Mouse (Mus musculus) hematopoietic stem cell, adult 5-6 weeks (primary cell): ENCODE results near the gene Scaf11. TPM values are rescaled to one million over a fixed set of nuclear protein-coding genes. Genes with fewer than 3 reads are reported as not detected.
"Not testable (repeated sequence)": the region's sequence is repeated elsewhere in the genome, so short reads cannot be mapped to it uniquely, and the experiment has no call there.

Experiments used
- ATAC-seq, 2 experiments: fragments of 125-278 bp in 1 of 2; replicated peaks in 1 of 2; 2 replicates each; pipeline ENCODE4 v1.8.0; 2016 to 2017; ENCODE audit warnings: inconsistent platforms in 2 of 2, mild to moderate bottlenecking in 2 of 2, moderate number of reproducible peaks in 2 of 2, low read depth in 1 of 2, moderate TSS enrichment in 1 of 2; ENCODE audit not compliant: low FRiP score in 2 of 2, poor library complexity in 2 of 2, severe bottlenecking in 2 of 2, insufficient read depth in 1 of 2, low TSS enrichment in 1 of 2
- total RNA-seq: library from RNA; stranded (forward); fragments of 172-1452, 232-1000 nt; gene quantifications from 2 replicates; pipeline ENCODE4 v1.2.3, GENCODE M21; 2017

The Scaf11 gene
- total RNA-seq = 139 and 141 TPM in 2 replicates

DNA sequence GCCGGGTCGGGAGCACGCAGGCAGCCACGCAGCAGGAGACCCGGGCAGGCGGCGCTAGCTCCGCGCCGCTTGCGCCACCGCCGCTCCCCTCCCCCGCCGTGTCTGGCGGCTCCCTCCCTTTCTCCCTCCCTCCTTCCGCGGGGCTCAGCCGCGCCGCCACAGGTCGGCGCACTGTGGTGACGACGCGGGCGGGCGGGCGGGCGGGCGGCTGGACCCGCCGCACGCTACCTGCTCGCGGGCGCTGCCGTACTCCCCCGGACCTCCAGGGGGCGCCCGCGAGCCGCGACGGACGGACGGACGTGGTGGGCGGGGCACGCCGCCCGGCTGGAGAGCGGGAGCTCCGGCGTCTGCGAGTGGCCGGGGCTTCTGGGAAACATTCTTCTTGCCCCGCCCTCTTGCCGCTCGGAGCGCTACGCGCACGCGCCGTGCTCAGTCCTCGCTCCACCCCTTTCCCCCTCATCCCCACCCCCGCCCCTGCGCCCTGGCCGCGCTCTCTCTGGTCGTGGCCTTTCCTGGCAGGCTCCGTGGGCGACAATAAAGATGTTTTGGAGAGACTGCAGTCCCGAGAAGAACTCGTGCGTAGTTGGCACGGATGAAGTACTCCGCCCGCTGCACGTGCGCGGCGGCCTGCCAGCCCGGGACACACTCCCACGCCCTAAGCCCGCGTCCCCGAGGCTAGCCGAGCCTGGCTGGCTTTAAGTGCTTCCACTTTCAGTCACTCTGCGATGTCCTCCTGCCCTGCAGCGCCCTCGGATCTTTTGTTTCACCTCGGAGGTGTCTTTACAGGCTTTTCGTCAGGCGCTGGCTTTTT lies at the start of gene Scaf11:
TSS of gene Scaf11 (minus strand) at position 114 of the 811 bp plus-strand sequence.
- ATAC-seq = peak; percentile 82

DNA sequence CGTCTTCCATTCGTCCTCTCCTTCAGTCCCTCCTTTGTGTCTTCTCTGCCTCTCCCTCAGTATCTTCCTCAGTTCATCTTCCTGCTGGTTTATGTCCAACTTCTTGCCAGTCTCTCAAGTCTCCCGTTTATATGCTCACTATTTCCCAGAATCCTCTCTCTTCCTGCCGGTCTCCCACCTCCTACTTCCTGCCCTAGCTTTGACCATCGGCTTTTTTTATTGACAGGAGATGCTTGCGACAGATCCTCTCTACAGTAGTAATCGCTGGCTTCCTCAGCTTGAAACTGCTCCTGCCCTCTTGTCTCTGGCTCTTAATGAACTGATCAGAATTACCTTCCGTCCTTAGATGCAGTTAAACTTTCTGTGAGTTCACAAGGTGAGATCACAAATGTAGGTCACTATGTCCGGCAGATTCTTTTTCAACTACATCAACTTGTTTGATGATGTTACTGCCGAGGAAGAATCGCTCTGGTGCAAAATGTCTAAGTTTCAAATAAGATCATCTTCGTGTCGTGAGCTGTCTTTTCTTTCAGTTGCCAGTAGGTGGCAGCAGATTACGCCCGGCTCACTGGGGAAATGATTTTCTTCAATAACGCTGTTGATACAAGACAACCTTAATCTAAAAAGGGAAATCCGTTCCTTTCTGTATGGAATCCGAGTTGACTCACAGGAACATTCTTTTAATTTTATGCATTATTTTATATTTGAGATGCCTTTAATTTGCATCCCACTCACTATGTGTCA lies 46.6 kb upstream of the Scaf11 start:
- ATAC-seq = 0 out of 4 replicates have a peak, but pooled peaks of 1 of the 2 experiments have one; percentile 32

DNA sequence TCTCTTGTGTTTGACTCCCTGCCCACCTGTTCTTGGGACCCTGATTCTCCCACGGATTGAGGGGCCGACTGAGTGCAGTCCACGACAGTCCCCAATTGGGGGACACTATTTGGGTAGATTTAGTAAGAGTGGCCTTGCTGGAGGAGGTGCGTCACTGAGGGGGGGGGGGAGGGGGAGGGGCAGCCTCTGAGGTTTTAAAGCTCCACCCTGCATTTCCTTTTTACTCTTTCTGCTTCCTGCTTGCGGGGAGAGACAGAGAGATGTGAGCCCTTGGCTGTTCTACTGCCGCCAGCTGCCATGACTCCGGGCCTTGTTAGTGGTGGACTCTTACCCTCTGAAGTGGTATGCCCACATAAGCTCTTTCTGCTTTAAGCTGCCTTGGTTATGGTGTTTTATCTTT lies 37.0 kb upstream of the Scaf11 start:
- ATAC-seq = no peak

DNA sequence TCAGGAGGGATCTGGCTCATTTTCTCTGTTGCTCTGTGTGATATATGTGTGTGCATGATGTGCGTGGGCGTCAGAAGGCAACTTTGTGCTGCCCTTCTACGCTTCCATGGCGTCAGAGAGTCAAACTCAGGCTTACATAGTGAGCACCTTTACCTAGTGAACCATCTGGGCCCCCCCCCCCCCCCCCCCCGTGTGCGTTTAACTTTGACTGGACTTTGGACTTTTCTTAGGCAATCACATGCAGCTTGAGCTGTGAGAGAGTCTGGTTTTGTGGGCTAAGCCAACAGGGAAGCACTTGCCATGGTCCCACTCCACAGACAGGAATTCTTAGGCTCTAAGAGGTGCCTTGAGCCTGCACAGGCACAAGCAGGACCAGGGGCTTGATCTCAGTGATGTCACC lies 33.6 kb upstream of the Scaf11 start:
- no peak for ATAC-seq

DNA sequence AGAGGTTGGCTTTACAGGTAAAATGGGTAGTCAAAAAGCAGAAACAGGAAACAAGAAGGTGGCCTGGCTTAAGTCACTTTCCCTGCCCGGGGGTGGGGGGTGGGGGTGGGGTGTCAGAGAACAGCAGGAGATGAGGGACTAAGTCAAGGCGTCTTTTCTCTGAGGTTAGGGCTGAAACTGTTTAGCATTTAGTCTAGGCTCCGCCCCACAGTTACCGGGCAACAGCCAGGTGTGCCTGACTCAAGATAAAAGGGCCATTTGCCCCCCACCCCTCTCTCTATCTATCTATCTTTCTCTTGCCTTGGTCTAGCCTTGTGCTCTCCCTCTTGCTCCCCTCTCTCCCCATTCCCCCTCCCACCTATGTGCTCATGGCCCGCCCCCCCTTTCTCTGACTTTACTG lies 32.9 kb upstream of the Scaf11 start:
- ATAC-seq = no peak

DNA sequence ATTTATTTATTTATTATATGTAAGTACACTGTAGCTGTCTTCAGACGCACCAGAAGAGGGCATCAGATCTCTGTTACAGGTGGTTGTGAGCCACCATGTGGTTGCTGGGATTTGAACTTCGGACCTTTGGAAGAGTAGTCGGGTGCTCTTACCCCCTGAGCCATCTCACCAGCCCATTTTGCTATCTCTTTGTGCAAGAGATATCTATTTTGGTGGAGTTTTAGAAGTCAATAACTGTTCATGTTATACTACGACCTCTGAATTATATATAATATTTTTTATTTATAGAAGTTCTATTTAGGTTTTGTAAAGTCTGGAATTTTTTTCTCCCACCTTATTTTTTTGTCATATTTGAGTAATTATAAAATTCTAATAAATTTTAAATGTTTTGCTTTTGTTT lies 32.3 kb upstream of the Scaf11 start:
- not testable (repeated sequence) for ATAC-seq

DNA sequence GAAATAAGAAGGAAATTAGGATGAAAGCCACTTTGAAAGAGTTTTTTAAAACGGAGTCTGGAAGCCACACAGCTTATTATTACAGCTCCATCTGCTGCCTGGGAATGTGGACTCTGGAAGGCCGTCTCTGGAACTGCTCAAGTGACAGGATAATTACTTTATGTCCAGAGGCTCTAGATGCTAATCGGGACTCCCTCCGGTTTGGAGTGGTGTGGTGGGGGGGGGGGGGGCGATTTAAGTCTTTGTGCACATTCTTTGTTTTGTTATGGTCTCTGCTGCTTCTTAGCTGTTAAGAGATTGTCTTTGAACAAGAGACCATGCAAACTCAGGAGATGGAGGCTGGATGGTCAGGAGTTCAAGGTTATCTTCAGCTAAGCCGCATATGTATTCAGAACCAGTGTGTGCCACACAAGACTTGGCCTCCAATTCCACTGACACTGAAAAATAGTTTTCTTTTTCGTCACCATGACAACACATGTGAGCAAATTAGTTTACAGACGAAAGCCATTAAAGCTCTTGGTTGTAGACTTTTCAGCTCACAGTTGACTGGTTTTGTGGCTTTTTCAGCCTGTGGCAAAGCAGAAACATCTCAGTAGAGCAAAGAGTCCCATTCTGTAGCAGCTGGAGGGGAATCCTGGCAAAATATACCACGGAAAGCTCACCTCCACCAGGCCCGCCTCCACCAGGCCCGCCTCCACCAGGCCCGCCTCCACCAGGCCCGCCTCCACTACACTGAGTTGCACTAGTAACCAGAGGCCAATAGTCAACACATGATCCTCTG lies 31.4 kb upstream of the Scaf11 start:
- no peak for ATAC-seq

DNA sequence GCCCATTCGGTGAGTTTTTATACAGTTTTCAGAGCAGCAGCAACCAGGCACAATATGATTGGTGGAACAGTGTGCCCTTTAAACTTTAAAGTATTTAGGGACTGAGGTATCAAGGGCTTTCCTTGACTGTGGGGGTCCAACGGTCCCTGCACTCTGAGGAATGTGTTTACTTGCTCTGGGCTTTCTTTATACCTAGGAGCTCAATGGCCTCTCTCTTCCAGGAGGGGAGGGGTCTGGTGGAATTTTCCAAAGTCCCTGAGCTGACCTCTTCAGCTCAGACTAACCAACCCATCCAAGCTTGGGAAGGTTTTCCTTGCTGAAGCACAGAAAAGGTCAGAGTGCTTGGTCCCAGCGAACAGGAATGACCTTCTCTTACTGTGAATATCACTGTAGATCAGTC lies 30.8 kb upstream of the Scaf11 start:
- no peak for ATAC-seq

DNA sequence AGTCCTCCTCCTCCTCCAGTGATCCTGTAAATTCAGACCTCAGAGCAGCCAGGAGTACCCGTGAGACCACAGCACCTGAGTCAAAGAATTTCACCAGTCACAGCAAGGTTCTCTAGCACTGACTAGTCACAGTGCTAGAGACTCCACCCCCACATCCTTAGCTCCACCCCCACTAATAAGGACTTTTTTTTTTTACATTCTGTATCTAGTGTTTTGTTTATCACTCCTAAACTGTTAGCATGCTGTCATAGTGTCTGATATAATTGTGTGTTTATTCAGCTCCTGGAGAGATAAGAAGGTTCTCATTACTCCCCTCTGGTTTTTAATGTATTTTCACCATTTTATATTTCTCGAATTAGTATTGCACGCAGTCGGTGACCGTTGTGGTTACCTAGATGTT lies 29.5 kb upstream of the Scaf11 start:
- ATAC-seq = no peak

DNA sequence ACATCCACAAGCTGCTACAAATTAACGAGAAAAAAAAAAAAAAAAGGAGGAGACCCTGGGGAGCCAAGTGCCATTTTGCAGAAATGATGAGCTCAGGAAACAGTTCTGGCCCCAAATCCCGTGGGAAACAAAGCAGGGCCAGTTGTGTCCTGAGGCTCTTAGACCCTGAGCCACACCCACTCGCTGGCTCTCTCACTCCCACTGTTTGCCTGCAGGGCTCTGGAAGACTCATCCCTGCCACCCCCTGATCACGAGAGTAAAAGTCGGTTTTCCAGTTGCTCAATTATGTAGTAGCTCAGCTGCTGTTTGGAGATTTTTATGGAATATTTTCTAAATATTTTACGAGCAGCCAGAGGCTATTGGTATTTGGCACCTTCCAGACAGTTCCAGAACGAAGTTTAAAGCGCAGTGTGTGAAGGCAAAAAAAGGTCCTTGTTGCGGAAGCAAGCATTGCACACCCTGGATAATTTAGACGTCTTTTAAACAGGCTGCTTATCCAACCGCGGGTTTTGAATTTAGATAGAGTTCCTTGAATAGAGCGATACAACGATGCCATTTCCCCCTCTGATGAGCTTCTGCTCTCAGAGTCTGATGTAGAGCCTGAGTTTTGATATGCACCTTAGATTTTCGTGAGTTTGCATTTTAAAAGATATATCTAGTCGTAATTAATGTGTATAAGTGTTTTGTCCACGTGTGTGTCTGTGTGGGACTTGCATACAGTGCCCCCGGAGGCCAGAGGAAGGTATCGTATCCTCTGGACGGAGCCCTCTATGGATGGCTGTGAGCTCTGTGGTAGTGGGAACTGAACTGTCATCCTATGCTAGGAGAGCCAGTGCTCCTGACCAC lies 28.5 kb upstream of the Scaf11 start:
- ATAC-seq = peak; percentile 66 to 75; a peak in 3 of 4 replicates

DNA sequence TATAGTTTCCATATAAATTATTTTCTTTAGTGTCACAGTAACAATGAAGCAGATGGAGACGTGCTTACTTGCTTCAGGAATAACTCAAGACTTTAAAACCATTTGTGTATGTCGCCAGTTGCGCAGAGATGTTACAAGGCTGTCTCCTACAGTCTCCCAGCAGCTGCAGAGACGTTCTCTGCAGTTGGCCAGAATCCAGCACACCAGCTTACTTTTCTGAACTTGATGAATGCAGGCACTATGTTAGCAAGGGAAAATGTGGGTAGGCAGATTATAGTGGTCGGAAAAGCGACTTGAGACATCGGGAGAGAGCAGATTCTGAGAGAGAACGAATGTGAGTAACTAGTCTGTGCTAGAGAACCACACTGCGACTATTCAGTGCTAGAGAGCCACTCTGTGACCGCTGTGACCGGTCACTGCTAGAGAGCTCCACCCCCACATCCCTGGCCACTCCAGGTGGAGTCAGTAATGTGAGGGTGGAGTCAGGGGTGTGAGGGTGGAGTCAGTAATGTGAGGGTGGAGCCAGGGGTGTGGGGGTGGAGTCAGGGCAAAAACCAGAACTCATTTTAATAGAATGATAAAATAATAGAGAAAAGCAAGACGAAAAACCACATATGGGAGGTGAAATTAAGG lies 26.5 kb upstream of the Scaf11 start:
- ATAC-seq = no peak

DNA sequence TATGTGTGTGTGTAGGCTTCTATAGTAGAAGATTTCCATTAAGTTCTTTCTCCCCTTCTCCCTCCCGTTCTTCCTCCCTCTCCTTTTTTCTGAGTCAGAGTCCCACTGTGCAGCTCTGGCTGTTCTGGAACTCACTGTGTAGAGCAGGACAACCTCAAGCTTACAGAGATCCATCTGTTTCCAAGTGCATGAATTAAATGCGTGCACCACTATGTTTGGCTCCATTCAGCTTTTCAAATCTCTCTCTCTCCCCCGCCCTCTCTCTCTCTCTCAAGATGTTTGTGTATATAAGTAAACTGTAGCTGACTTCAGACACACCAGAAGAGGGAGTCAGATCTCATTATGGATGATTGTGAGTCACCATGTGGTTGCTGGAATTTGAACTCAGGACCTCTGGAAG lies 20.2 kb upstream of the Scaf11 start:
- no peak for ATAC-seq

DNA sequence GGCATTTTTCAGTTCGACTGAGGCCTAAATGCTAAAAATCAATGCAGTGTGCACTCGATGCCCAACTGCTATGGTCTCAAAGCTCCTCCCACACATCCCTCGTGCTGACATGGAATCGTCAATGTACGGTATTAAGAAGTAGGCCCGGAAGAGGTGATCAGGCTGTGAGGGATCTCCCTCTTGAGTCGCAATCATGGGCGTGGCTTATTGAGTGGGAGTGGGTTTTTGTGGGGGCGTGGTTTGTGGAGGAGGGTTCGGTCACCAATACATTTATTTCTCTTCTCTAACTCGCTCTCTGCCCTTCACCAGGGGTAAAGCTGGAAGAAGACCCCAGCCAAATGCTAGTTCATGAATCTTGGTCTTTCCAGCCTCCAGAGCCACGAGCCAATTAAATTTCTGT lies 17.4 kb upstream of the Scaf11 start:
- ATAC-seq = no peak

DNA sequence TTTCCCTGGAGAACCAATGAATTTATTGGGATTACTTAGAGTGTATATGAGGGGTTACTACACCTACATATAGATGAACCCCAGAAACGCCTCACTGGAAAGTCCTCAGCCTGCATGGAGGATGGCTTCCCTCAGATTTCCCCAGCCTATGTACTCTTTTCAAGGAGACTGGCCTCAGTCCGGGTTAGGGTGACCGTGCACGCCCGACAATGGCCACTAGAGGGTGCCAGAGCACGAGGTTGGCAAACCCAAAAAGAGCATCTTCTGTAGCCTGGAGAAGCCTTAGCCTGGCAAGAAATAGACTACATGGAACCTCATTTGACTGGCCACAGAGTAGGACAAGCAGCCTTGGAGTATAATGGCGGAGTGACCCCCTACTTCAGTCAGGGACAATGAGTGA lies 15.7 kb upstream of the Scaf11 start:
- ATAC-seq = peak; percentile 40 to 65; a peak in 1 of 4 replicates

DNA sequence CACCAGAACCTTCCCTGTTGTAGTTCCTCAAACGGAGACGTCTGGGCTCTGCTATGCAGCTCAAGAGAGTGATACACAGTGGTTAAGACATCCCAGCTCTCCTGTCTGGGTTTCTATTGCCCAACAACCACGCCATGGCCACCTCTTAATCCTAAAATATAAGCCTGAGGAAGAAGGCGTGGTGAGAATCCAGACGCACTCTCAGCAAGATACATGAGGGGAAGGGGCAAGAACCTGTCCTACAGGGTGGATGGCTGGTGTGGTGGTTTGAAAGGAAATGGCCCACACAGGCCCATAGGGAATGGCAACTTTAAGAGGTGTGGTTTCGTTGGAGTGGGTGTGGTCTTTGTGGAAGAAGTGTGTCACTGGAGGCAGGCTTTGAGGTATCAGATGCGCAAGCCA lies 14.9 kb upstream of the Scaf11 start:
- ATAC-seq = peak; percentile 39 to 47; a peak in 2 of 4 replicates

DNA sequence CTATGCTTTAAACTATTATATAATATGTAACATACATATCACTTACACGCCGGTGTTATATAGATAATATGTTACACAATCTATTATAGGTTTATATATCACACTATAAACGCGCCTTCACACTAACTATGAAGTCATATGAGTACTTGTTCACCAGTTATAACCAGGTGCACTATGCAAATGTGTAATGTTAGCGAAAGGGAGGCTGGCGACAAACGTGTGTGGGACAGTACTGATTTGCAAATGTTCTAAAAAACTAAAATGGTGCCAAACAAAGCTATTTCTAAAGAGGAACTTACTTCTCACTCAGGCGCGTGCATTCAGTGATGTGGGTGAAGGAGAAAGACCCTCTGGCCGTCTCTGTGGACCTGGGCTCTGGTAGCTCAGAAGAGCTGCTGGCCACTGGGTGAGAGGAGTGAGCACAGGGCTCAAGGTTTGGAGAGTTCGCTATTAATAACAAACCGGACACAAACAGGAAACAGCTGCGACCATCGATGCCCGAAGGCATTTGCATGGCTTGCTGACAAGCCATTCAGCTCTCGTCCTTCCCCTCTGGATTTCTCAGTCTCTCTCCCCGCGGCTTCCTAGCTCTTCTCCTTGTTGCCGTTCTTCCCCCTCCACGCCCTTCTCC lies 13.8 kb upstream of the Scaf11 start:
- ATAC-seq = peak; percentile 38 to 40
